Mouse (Mus musculus): ENCODE results near the gene C1rb.

- TF ChIP-seq CTCF (IDR thresholded peaks at IDR 0.05; ENCODE audit: low read depth) = no peak
- TF ChIP-seq EP300 (IDR thresholded peaks at IDR 0.05; ENCODE audit: low read depth) = no peak
Observed at GRCm38 (mm10) chr6:124545425-124545824, 24.7 kb upstream of the C1rb start.

Measured in liver, postnatal 0 days (tissue).